Mouse (Mus musculus) thymus, postnatal 10 days (tissue): ENCODE results near the gene Irf9.

Experiments used
- DNase-seq, 2 experiments: peaks; one replicate each; pipeline ENCODE4 v3.0.0; 2021; ENCODE audit warnings: low spot score in 2 of 2

Irf9 gene

DNA sequence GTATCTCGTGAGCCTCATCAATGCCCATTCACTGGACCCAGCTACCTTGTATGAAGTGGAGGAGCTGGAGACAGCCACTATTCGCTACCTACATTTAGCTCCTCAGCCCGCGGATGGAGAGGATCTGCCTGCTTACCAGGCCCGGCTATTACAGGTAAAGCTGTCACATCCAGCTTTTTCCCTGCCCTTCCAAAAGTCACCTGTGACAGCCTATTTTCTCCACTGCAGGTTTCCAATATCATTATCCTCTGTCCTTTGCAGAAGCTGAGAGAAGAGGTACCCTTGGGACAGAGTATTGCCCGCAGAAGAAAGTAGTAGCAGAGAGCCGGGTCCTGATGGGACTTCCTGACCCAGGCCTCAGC is at the start of gene Irf9:
Gene Irf9, plus strand, starts transcription at position 301 of the 362 bp plus-strand sequence.
- DNase-seq: no peak

DNA sequence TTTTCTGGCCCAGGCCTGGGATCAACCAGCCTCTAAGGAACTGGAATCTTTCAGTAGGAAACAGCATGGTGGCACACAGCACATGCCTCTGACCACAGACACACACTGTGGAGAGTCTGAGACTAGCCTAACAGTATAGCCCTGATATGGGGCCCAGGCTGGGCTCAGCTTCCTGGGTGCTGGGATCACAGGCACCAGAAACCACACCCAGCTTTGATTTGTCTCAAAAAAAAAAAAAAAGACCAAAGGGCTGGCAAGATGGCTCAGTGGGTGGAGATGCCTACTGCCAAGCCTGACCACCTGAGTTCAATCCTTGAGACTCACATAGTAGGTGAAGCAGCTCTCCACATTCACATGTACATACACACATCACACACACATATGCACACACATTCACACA is 48.7 kb upstream of the Irf9 start:
- no peak for DNase-seq

DNA sequence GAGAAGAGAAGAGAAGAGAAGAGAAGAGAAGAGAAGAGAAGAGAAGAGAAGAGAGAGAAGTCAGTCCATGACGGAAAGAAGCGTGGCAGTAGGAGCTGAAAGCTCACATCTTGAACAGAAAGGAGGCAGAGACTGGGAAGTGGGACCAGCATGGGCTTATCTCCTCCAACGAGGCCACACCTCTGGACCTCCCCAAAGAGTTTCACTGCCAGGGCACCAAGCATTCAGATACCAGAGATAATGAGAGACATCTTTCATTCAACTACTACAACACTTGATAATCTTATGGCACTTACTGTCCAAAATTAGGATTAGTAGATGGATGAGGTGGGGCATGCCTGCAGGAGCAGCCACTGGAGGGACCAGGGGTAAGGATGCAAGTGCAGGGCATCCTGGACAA is 47.6 kb upstream of the Irf9 start:
- no peak for DNase-seq

DNA sequence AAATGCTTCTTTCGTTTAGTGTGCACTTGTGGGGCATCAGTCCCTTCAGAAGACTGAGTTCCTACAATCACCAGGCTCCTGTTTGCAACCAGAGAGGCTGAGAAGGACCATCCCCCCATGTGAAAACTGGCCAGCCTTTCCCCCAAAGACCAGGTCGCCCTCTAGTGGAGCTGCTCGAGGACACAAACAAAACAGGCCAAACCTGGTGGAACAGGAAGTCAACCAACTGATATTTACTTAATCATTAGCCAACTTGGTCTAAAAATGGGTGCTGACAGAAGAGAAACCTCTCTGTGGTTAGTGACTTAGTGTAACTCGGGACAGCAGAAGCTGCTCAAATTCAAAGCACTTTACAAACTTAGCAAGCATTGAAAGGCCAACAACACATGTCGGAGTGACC is 46.4 kb upstream of the Irf9 start:
- peak; percentile 31 to 66 for DNase-seq

DNA sequence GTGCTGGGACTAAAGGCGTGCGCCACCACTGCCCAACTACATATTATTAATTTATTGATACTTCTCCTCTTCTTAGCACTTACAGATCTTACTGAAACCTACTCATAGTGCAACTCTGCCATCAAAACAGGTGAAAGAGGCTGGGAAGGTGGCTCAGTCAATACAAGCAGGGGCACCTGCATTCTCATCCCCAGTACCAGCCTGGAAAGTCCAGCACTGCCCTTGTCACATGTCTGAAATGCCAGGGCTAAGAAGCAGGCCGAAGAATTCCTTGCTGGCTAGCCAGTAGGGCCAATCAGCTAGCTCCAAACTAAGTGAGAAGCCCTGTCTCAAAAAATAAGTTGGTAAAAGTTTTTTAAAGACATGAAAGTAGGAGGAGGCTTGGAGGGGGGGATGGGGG is 45.8 kb upstream of the Irf9 start:
- DNase-seq: no peak

DNA sequence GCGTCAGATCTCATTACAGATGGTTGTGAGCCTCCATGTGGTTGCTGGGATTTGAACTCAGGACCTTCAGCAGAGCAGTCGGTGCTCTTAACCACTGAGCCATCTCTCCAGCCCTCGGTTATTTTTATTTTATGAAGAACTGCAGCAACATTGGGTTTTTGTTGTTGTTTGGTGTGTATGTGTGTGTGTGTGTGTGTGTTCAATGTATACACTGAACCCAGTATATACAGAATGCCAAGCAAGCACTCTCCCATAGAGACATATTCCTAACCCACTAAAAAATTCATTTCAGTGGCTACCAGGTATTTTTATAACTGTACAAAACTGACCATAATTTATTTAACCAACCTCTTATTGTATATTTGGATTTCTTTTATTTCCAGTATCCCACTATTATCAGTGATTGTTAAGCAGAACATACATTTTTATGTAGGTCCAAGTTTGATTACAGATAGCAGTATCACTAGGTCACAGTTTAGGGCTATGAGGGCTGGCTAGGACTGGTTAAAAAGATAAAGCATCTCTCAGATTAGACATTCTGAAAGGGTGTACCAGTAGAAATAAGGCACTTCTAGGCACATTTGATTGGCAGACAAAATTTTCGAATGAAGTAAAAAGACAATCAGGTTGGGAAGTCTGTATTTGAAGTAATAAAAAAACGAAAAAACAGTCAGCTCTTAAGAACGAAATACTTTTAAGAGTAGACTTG is 44.5 kb upstream of the Irf9 start:
- DNase-seq: no peak

DNA sequence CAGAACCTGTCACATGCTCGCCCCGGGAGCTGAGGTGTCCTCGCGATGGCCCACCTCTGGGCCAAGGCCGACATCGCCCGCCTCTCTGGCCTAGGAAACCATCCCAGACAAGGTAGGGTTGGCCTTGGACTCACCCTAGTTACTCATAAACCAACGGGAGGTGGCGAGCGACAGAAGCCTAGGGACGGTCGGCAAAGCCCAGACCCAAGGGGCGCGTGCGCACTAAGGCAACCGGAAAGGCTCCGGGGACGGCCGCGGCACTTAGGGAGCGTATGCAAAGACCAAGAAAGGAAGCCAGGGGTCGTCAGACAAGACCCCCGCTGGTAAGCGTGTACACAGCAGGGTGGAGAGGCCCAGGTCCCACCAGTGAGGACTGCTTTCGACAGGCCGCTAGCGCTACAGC is 43.6 kb upstream of the Irf9 start, which contains the start of gene Dcaf11:
Gene Dcaf11, plus strand, starts transcription at position 208 of the 403 bp plus-strand sequence.
- DNase-seq: peak; percentile 84 to 85

DNA sequence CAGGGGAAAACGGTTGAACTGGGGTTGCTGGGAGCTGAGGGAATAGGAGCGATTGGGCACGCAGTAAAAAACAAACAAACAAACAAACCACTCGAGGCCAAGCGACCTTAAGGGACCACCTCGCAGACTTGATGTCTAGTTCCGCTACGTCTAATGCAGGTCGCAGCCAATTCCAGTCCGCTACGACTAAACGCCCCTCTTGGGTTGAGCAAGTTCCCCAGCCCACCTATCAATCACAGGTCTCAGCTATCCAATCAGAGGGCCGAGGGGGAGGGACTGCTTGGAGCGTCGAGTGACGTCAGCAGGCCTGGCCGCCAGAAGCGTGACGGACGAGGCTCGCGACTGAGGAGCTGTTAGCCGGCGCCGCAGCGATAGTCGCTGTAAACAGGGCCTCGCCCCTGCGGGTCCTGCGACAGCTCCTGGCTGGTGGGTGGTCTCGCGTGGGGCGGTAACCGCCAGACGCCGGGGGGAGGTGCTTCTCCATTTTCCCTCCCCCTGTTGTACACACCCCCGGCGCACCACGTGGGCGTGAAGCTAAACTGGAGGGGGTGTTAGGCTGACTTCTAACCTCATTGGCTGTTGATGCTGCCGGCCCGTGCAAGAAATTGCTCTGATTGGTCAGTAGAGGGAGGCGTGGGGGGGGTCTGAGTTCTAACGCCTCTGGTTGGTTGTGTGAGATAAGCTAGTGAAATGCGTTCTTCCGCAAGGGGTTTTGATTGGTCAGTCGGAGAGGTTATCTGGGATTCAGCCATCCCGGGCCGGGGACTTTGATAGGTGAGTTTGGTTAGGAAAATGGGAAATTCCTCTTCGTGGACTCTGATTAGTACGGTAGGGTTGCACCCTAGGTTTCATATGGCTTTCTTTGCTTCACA is 42.9 kb upstream of the Irf9 start, which contains the start of gene A730061H03Rik:
Gene A730061H03Rik, minus strand, starts transcription at position 205 of the 872 bp plus-strand sequence.
- peak; percentile 97 to 98 for DNase-seq

DNA sequence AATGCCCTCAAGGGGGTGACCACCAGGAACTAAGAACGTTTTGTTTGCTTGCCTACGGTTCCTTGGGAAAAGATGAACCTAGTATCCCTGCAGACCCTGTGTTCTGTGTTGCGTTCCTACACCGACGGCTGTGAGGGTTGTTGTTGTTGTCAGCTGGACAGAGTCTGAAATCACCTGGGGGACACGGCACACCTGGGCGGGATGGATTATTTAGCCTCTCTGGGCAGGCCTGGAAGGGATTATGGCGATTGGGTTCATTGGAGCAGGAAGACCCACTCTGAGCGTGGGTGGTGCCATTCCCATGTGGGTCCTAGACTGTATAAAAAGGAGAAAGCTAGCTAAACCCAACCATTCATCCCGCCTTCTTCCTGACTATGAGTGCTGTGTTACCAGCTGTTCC is 41.5 kb upstream of the Irf9 start:
- no peak for DNase-seq

DNA sequence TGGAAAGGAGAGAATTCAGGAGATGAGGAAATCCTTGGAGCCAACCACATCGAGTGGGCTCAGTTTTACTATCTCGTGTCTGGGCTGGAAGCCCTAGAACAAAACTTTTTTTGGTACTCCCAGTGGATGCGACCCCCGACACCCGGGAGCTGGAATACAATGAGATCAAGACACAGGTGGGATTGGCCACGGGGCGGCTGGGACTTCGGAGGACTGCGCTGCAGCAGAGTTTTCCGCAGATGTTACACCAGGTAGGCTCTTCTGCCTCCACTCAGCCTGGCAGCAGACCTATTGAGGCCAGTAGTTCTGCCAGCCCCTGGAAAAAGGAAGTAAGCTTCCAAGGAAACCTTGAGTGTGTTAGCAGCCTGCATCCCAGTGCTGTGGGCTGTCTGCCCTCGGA is 40.1 kb upstream of the Irf9 start:
- no peak for DNase-seq

DNA sequence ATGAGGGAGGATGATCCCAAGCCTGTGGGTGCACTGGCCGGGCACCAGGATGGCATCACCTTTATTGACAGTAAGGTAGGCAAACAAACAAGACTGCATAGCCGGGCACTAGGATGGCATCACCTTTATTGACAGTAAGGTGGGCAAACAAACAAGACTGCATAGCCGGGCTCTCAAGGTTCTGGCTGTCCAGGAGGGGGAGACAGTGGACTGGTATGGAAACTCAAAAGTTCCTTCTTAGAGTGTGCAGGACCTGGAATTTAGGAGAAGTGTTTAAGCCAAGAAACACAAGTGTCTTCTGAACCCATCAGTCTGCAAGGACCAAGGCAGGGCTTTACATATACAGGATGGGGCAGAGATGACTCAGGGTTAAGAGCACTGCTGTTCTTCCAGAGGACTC is 37.6 kb upstream of the Irf9 start:
- no peak for DNase-seq

DNA sequence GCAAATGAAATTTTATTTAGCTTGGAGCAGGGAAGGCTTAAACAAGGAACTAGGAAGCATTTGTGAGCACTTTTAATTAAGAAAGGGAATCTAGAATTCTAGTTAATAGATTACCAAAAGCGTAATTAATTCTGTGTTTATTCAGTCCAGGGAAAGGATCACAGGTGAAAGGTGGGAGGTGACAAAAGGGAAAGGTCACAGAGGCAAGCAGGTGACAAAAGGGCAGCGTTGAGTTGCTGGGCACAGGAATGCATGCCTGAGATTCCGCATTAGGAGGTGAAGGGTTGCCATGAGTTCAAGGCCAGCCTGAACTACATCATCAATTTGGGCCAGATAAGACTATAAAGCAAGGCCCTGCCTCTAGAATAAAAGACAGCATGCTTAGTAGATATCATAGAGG is 35.9 kb upstream of the Irf9 start:
- no peak for DNase-seq

DNA sequence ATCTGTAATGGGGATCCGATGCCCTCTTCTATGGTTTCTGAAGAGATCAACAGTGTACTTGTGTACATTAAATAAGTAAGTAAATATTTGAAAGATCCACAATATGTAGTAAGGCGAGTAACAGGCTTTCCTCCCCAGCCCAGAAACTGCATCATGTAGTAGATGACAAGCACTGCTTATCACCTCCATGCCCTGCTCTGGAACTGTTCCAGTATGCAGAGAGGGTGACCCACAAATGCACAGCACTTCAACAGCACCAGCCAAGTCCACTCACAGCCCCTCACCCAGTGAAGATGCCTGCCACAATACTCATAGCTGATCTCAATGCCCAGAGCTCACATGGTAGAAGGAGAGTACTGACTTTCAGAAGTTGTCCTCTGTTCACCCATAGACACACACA is 32.8 kb upstream of the Irf9 start:
- no peak for DNase-seq

DNA sequence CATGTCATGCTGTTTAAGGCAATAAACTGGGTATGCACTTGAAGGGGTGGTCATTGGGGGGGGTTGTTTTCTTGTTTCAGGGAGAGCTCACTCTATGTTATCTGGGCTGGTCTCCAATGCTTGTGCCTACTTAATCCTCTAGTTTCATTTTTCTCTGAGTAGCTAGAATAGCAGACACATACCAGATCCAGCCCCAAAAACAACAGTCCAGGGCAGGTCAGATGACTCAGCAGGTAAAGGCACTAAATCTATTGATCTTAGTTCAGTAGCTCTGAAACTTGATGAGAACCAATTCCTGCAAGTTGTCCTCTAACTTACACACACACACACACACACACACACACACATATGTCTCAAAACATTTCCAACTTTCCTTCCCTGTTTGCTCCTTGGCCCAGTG is 31.6 kb upstream of the Irf9 start:
- DNase-seq: no peak

DNA sequence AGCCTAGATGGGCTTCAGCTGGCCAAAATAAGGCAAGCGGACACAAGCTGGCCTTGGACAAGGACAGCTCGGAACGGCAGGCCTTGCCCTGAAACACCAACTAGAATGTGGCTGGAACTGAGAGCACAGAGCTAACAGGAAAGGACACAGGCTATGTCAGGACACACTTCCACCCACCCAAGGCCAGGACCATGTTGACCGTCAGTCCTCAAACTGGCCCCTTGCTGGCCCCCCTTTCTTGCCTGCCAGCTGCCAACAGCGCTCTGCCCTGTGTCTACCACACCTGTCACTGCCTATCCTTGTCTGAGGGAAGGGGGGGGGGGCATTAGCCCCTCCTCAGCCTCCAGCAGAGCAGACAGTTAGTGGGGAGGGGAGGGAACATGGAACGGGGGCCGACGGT is 28.1 kb upstream of the Irf9 start, which contains the start of gene Fitm1:
Gene Fitm1, plus strand, starts transcription at position 316 of the 400 bp plus-strand sequence.
- no peak for DNase-seq

DNA sequence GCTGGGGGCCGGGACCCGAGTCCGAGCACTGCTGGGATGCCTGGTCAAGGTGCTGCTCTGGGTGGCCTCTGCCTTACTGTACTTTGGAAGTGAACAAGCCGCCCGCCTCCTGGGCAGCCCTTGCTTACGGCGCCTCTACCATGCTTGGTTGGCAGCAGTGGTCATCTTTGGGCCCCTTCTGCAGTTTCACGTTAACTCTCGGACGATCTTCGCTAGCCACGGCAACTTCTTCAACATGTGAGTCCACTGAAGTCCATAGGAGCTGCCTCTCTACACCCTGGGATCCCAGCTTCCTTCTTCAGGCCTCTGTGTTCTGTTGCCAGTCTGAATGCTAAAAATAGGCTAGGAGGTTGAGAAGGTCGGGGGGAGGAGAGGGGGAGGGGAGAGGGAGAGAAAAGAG is 27.7 kb upstream of the Irf9 start:
- no peak for DNase-seq

DNA sequence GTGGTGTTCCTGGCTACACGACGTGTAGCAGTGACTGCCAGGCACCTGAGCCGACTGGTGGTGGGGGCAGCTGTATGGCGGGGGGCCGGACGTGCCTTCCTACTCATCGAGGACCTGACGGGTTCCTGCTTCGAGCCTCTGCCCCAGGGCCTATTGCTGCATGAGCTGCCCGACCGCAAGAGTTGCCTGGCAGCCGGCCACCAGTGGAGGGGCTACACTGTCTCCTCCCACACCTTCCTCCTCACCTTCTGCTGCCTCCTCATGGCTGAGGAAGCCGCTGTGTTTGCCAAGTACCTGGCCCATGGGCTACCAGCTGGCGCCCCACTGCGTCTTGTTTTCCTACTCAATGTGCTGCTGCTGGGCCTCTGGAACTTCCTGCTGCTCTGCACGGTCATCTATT is 27.0 kb upstream of the Irf9 start:
- no peak for DNase-seq

DNA sequence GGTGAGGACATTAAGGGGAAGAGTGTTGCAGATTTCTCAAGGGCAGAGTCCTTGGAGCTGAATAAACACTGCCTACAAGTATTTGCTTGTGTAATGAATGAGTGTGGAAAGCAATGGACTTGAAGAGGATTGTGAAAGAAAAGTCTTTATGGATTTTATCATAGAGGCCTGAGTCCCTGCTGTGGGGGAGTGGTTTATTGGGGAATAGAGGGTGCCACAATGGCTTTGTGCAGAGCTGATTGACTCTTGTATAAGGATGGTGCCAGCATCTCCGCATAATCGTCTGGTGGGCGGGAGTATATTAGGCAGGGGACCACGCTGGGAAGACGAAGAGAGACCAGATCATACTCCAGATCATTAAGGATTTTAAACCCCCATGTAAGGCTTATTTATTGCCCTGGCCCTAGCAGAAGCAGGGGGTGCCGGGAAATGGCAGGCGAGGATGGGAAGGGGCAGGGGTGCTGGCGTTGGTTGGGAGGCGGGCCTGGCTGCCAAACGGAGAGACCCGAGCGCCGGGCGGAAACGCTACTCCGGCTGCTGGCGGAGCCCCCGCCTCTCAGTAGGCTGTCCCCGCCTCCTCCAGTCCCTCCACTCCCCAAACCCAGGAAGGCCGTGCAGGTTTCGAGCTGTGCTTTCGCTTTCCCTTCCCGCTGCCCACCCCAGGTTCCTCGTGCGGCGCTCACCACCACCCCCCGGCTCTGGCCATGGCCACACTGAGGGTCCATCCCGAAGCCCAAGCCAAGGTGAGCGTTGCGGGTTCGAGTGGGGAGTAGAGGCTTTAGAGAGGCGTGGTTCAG is 25.3 kb upstream of the Irf9 start, which contains the start of gene Psme1:
Gene Psme1, plus strand, starts transcription at position 253 of the 797 bp plus-strand sequence.
- DNase-seq: peak; percentile 81 to 82

DNA sequence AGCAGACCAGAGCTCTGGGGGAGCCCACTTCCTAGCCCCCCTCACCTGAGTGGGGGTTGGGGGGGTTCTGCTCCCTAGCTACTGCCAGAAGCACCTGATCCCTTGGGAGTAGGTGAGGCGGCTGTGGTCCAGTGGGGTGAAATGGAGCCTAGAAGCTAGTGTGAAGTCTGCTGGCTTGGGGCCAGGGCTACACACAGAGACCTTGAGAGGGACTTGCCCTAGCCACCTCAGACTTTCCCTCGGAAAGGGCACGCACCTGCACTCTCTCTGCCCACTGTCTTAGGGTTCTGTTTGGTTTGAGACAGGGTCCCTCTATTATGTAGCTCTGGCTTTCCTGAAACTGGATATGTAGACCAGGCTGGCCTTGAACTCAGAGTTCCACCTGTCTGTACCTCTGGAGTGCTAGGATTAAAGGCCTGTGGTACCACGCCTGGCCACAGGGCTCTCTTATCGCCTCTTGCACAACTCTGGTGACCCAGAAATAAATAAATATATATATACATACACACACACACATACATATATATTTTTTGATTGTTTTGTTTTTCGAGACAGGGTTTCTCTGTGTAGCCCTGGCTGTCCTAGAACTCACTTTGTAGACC is 24.6 kb upstream of the Irf9 start:
- DNase-seq: no peak

DNA sequence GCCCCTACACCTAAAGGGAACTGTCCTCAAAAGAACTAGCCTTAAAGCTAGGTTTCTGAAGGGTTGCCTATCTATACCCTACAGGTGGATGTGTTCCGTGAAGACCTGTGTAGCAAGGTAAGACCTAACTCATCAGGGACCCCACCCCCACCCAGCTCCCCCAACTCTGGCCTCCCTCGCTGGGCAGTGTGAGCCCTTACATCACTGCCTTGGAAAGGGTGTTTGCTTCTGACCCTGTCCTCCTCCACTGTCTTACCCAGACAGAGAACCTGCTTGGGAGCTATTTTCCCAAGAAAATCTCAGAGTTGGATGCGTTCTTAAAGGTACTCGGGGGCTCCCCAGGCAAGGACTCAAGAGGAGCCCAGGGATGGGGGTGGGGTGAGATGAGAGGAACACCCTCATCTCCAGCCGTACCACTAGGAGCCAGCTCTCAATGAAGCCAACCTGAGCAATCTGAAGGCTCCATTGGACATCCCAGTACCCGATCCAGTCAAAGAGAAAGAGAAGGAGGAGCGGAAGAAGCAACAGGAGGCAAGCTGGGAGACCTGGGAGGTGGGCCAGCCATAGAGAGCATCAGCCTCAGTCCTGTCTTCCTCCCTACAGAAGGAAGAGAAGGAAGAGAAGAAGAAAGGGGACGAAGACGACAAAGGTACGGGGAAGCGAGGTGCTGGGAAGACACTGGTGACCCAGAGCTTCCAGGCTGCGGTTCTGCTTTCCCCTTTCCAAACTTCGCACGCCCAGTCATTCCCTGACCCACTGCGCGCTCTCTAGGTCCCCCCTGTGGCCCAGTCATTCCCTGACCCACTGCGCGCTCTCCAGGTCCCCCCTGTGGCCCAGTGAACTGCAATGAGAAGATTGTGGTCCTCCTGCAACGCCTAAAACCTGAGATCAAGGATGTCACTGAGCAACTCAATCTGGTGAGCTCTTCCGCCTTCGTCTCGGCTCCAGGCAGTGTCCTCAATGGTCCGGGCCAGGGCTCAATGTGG is 23.6 kb upstream of the Irf9 start:
- DNase-seq: no peak
